Mouse (Mus musculus) myocyte (in vitro differentiated cells): Measurements from ENCODE around the gene Pheta1.

Experiments
- CEBPB ChIP-seq: IDR thresholded peaks from 2 replicates; pipeline ENCODE4 v1.6.1; 2011; ENCODE audit warnings: mild to moderate bottlenecking, moderate library complexity; ENCODE audit not compliant: poor library complexity, insufficient read depth, severe bottlenecking
- MAX ChIP-seq: IDR thresholded peaks from one replicate; pipeline ENCODE4 v1.6.1; 2011; ENCODE audit warnings: low read depth, mild to moderate bottlenecking, control low read depth
- MYOD1 ChIP-seq, 3 experiments: IDR thresholded peaks; one replicate each; pipeline ENCODE4 v1.6.1; 2011; ENCODE audit warnings: control low read depth in 2 of 3, low read depth in 2 of 3, mild to moderate bottlenecking in 2 of 3, moderate library complexity in 1 of 3; ENCODE audit not compliant: insufficient read length in 2 of 3, control insufficient read depth in 1 of 3
- MYOG ChIP-seq, 3 experiments: IDR thresholded peaks; one replicate each; pipeline ENCODE4 v1.6.1; 2011; ENCODE audit warnings: control low read depth in 2 of 3, low read depth in 2 of 3, mild to moderate bottlenecking in 2 of 3; ENCODE audit not compliant: insufficient read length in 2 of 3, control insufficient read depth in 1 of 3, insufficient read depth in 1 of 3
- POLR2A ChIP-seq: IDR thresholded peaks from one replicate; pipeline ENCODE4 v1.6.1; 2011; ENCODE audit warnings: low read depth, mild to moderate bottlenecking, control low read depth, moderate library complexity; ENCODE audit not compliant: insufficient read length
- POLR2AphosphoS2 ChIP-seq: IDR thresholded peaks from one replicate; pipeline ENCODE4 v1.6.1; 2011; ENCODE audit warnings: low read depth, control low read depth; ENCODE audit not compliant: insufficient read length
- TCF12 ChIP-seq: IDR thresholded peaks from one replicate; pipeline ENCODE4 v1.6.1; 2011; ENCODE audit warnings: mild to moderate bottlenecking, control low read depth; ENCODE audit not compliant: poor library complexity, insufficient read depth, severe bottlenecking
- USF1 ChIP-seq: IDR thresholded peaks from one replicate; pipeline ENCODE4 v1.6.1; 2011; ENCODE audit warnings: low read depth, mild to moderate bottlenecking, control low read depth, moderate library complexity

GRCm38 (mm10) chr5:121872158-121872557 is 23.4 kb downstream of the Pheta1 start:
- TF ChIP-seq MAX (no peak), POLR2A (no peak), MYOD1 (IDR thresholded peaks at IDR 0.05; ENCODE audit: control insufficient read depth in 1 of 3, insufficient read length in 2 of 3, low read depth in 2 of 3) (no peak), CEBPB (no peak), TCF12 (no peak), POLR2AphosphoS2 (no peak), USF1 (no peak), MYOG (IDR thresholded peaks at IDR 0.05; ENCODE audit: control insufficient read depth in 1 of 3, insufficient read depth in 1 of 3, insufficient read length in 2 of 3, low read depth in 2 of 3) (no peak)
